ENCODE assay signal across 19 mouse cellular contexts in genomic region chr15:77796409-77797035, GRCm38 (mm10). TPM values are rescaled to one million over a fixed set of nuclear protein-coding genes. Genes with fewer than 3 reads are reported as not detected.
DNase-seq lines count a peak whose midpoint lies in the region; ATAC-seq and TF ChIP-seq lines count a peak whose summit lies in the region.
"Had no signal": no experiment of that assay in that cellular context is flagged by ENCODE, and none has a peak within 500 bp of the region (broad histone marks: within the 10 kb centered on the region; RNA-seq: fewer than 3 reads in every experiment).

No protein-coding gene starts in this region.

- H3K4me2 ChIP-seq in heart, embryonic 11.5 days, result no peak overlapping the region
- no peak overlapping the region for H3K4me2 ChIP-seq in kidney, embryonic 15.5 days
- H3K4me2 ChIP-seq in CH12.LX (ENCODE audit: insufficient read depth, low read depth, poor library complexity, severe bottlenecking), result no peak overlapping the region
- H3K4me2 ChIP-seq: hindbrain, embryonic 15.5 days; liver, embryonic 13.5 days had no signal

- ATAC-seq in heart, embryonic 11.5 days (replicated peaks; ENCODE audit: insufficient number of reproducible peaks, low FRiP score, low TSS enrichment), result no peak
- no peak for ATAC-seq in kidney, embryonic 15.5 days (replicated peaks; ENCODE audit: low FRiP score)
- ATAC-seq: activated CD4-positive, CD25-positive, alpha-beta regulatory T cell, adult 4 months; lung, postnatal 0 days had no signal

- WGBS in heart, embryonic 11.5 days (ENCODE audit: insufficient replicate concordance), result 92% methylated on average over 26 of the region's 26 CpGs
- WGBS in kidney, embryonic 15.5 days, result 94% methylated on average over 26 of the region's 26 CpGs

- H3K36me3 ChIP-seq in heart, embryonic 11.5 days (ENCODE audit: control insufficient read depth, insufficient read depth, low read length), result peaks cover 15% of the 10 kb centered on the region; the same call in 1 of the 2 replicates
- H3K36me3 ChIP-seq in kidney, embryonic 15.5 days, result peaks cover 69% of the 10 kb centered on the region
- H3K36me3 ChIP-seq in CH12.LX (replicated peaks in 1 of 2; ENCODE audit: control insufficient read depth in 1 of 2, insufficient read depth in 1 of 2, low read length in 1 of 2), result peaks cover 74 to 93% of the 10 kb centered on the region in 2 experiments

- no peak for TF ChIP-seq CTCF in CH12.LX (conservative IDR thresholded peaks at IDR 0.05 in 1 of 2, IDR thresholded peaks at IDR 0.05 in 1 of 2; ENCODE audit: low read depth in 2 of 2, low read length in 2 of 2)
- no peak for TF ChIP-seq CTCF in embryonic fibroblast, embryonic 13.5 days (IDR thresholded peaks at IDR 0.05; ENCODE audit: borderline replicate concordance, insufficient read depth, low read length)

- no peak for DNase-seq in heart, postnatal 14 days
- DNase-seq in kidney, postnatal 36 days, result no peak
- DNase-seq in CH12.LX (ENCODE audit: extremely low read depth), result no peak
- DNase-seq in left cerebral cortex, postnatal 25 days (ENCODE audit: low spot score in 2 of 2), result no peak
- DNase-seq in adrenal gland, postnatal 36 days, result no peak
- DNase-seq: B cell, adult 2 months; cerebellum, postnatal 14 days; kidney, adult 2 months; left cerebral cortex, postnatal 4 days; liver, embryonic 13.5 days; right cerebral cortex, postnatal 4 days; thymus, postnatal 14 days had no signal

- peaks cover 67% of the 10 kb centered on the region for H3K4me1 ChIP-seq in heart, embryonic 11.5 days (ENCODE audit: control insufficient read depth, insufficient read depth, low read length)
- peaks cover 69% of the 10 kb centered on the region for H3K4me1 ChIP-seq in kidney, embryonic 15.5 days
- peaks cover 48 to 50% of the 10 kb centered on the region in 2 experiments for H3K4me1 ChIP-seq in CH12.LX (ENCODE audit: control insufficient read depth in 1 of 2, insufficient read depth in 2 of 2)
- peaks cover 53% of the 10 kb centered on the region for H3K4me1 ChIP-seq in embryonic fibroblast, embryonic 13.5 days (ENCODE audit: control insufficient read depth, insufficient read depth, low read length)

- intact Hi-C loops in heart, postnatal 14 days (cut with DNase I), result no loop called here
- intact Hi-C loops in left cerebral cortex, postnatal 25 days (cut with DNase I), result no loop called here

- dilution Hi-C loops in CH12.LX (cut with MboI; ENCODE audit: extremely low pct_ligation_motif_present, extremely low pct_unique_long_range_greater_than_20kb, low sequenced_read_pairs), result no loop called here

- no peak for TF ChIP-seq POLR2A in CH12.LX (IDR thresholded peaks at IDR 0.05; ENCODE audit: low read depth, low read length)
- no peak for TF ChIP-seq POLR2A in embryonic fibroblast, embryonic 13.5 days (IDR thresholded peaks at IDR 0.05; ENCODE audit: low read depth, low read length)

- in situ Hi-C loops in CH12.LX (cut with MboI; ENCODE audit: low pct_ligation_motif_present, low pct_unique_long_range_greater_than_20kb, low sequenced_read_pairs), result no loop called here

- no peak overlapping the region for H3K9ac ChIP-seq in heart, embryonic 11.5 days (ENCODE audit: low read depth, low read length)
- no peak overlapping the region for H3K9ac ChIP-seq in kidney, embryonic 15.5 days
- H3K9ac ChIP-seq in CH12.LX (ENCODE audit: insufficient read depth, low read depth), result no peak overlapping the region
- H3K9ac ChIP-seq: hindbrain, embryonic 15.5 days; liver, embryonic 13.5 days had no signal

- H3K27me3 ChIP-seq in heart, embryonic 11.5 days (ENCODE audit: control insufficient read depth, insufficient read depth, low read length), result no peaks in the 10 kb centered on the region
- no peaks in the 10 kb centered on the region for H3K27me3 ChIP-seq in kidney, embryonic 15.5 days
- no peaks in the 10 kb centered on the region for H3K27me3 ChIP-seq in CH12.LX (replicated peaks)
- H3K27me3 ChIP-seq: hindbrain, embryonic 15.5 days; liver, embryonic 13.5 days had no signal

- H3K9me3 ChIP-seq in heart, embryonic 11.5 days (replicated peaks; ENCODE audit: control insufficient read depth, low read length), result no peaks in the 10 kb centered on the region
- H3K9me3 ChIP-seq in kidney, embryonic 15.5 days (replicated peaks), result no peaks in the 10 kb centered on the region
- H3K9me3 ChIP-seq in CH12.LX (replicated peaks; ENCODE audit: low read length), result no peaks in the 10 kb centered on the region
- H3K9me3 ChIP-seq: hindbrain, embryonic 15.5 days; liver, embryonic 13.5 days; midbrain, embryonic 10.5 days had no signal

- TF ChIP-seq EP300 in CH12.LX (IDR thresholded peaks at IDR 0.05; ENCODE audit: low read length), result no peak

- TF ChIP-seq RAD21 in CH12.LX (IDR thresholded peaks at IDR 0.05; ENCODE audit: low read depth, low read length), result no peak

- H3K79me2 ChIP-seq in CH12.LX (replicated peaks; ENCODE audit: control insufficient read depth, extremely low read depth, insufficient read depth, poor library complexity, severe bottlenecking), result peaks cover 46% of the 10 kb centered on the region

- H3K4me3 ChIP-seq in heart, embryonic 11.5 days (ENCODE audit: low read depth, low read length), result no peak overlapping the region
- no peak overlapping the region for H3K4me3 ChIP-seq in kidney, embryonic 15.5 days (replicated peaks)
- peak overlapping the region in 1 of 3 experiments; percentile 39 for H3K4me3 ChIP-seq in CH12.LX (replicated peaks in 1 of 3; ENCODE audit: low read depth in 2 of 3, low read length in 2 of 3, poor library complexity in 1 of 3)
- H3K4me3 ChIP-seq in embryonic fibroblast, embryonic 13.5 days (ENCODE audit: insufficient read depth, low read length), result no peak overlapping the region
- H3K4me3 ChIP-seq: hindbrain, embryonic 15.5 days; liver, embryonic 13.5 days; midbrain, embryonic 10.5 days had no signal

- H3K27ac ChIP-seq in heart, embryonic 11.5 days (ENCODE audit: low read depth, low read length), result peak overlapping the region; percentile 99
- H3K27ac ChIP-seq in kidney, embryonic 15.5 days, result peak overlapping the region; percentile 98; the same call in 1 of the 2 replicates
- H3K27ac ChIP-seq in CH12.LX (ENCODE audit: insufficient read depth, low read depth), result peak overlapping the region; percentile 51
- peak overlapping the region; percentile 95 for H3K27ac ChIP-seq in embryonic fibroblast, embryonic 13.5 days (ENCODE audit: insufficient read depth, low read length)
- H3K27ac ChIP-seq: hindbrain, embryonic 15.5 days; liver, embryonic 13.5 days; midbrain, embryonic 10.5 days had no signal

TF ChIP-seq in CH12.LX, 34 proteins besides CTCF, POLR2A, EP300 and RAD21:
- TF ChIP-seq ZC3H11A (IDR thresholded peaks at IDR 0.05; ENCODE audit: low read depth, low read length), result no peak

RNA-seq across cellular contexts. Expression of gene Apol8, which starts 39.7 kb away (rescaled TPM):
- polyA plus RNA-seq in heart, embryonic 11.5 days (2014; fragmentation: Nextera tagmentation; extraction: Ambion mirVana), result 0.67 and 0.89 TPM in 2 replicates
- total RNA-seq in heart, postnatal 14 days (2021), result not detected
- polyA plus RNA-seq in kidney, embryonic 15.5 days (2015; fragmentation: Nextera tagmentation; extraction: Ambion mirVana), result 0.26 and 0.45 TPM in 2 replicates
- total RNA-seq in CH12.LX (2012; rRNA removed) (0.17 TPM in 1 of 2 replicates, not detected in the other), CH12.LX (2014; rRNA removed) (0.15 and 0.84 TPM in 2 replicates)
- 0.14 and 0.50 TPM in 2 replicates for polyA plus RNA-seq in CH12.LX (2012; ENCODE audit: insufficient read length, low read depth)
- 0.58 and 2.6 TPM in 2 replicates for polyA plus RNA-seq in embryonic fibroblast, embryonic 13.5 days (2011; ENCODE audit: insufficient read length, low read depth, missing spikeins)
- 1 to 10 TPM; 2.2 to 3.3 TPM for total RNA-seq in left cerebral cortex, postnatal 25 days (2021)
- not detected for total RNA-seq in adrenal gland, postnatal 36 days (2021)
- polyA plus RNA-seq: activated CD4-positive, CD25-positive, alpha-beta regulatory T cell, adult 4 months had no signal

RNA-seq across cellular contexts. Expression of gene Myh9, which starts 45.5 kb away (rescaled TPM):
- polyA plus RNA-seq in heart, embryonic 11.5 days (2014; fragmentation: Nextera tagmentation; extraction: Ambion mirVana), result 30.4 and 31.8 TPM in 2 replicates
- total RNA-seq in heart, postnatal 14 days (2021), result 100 to 1,000 TPM; 140 to 172 TPM
- polyA plus RNA-seq in kidney, embryonic 15.5 days (2015; fragmentation: Nextera tagmentation; extraction: Ambion mirVana), result 56.2 and 60.2 TPM in 2 replicates
- total RNA-seq in CH12.LX (2012; rRNA removed) (128 and 146 TPM in 2 replicates), CH12.LX (2014; rRNA removed) (43.8 and 46.4 TPM in 2 replicates)
- polyA plus RNA-seq in CH12.LX (2012; ENCODE audit: insufficient read length, low read depth), result 165 and 178 TPM in 2 replicates
- polyA plus RNA-seq in embryonic fibroblast, embryonic 13.5 days (2011; ENCODE audit: insufficient read length, low read depth, missing spikeins), result 718 and 1,071 TPM in 2 replicates
- total RNA-seq in left cerebral cortex, postnatal 25 days (2021), result 10 to 100 TPM; 69.9 to 75.5 TPM
- total RNA-seq in adrenal gland, postnatal 36 days (2021), result 100 to 1,000 TPM; 309 to 387 TPM
